Mouse (Mus musculus) hindbrain, embryonic 11.5 days (tissue): Measurements from ENCODE around the gene Celf2. TPM values are rescaled to one million over a fixed set of nuclear protein-coding genes. Genes with fewer than 3 reads are reported as not detected.

Experiments
- ATAC-seq: fragments of 200-750 bp; cut with Nextera tagmentation; 2 replicates; pipeline ENCODE4 v1.8.0; 2017; ENCODE audit warnings: mild to moderate bottlenecking, moderate TSS enrichment, moderate library complexity; ENCODE audit not compliant: low FRiP score
- DNase-seq: peaks from one replicate; pipeline ENCODE4 v3.0.0-alpha.2; 2015; ENCODE audit warnings: low spot score
- H3K27ac ChIP-seq: fragments of 300-500 bp; sonication (generic); 2 replicates; pipeline ENCODE4 v1.5.1; 2014; ENCODE audit warnings: mild to moderate bottlenecking, low read depth, low read length
- H3K27me3 ChIP-seq: fragments of 300-500 bp; sonication (generic); 2 replicates; pipeline ENCODE4 v1.6.1; 2014; ENCODE audit warnings: mild to moderate bottlenecking, low read length, moderate library complexity, mixed read lengths; ENCODE audit not compliant: control insufficient read depth, insufficient read depth
- H3K36me3 ChIP-seq: fragments of 300-500 bp; sonication (generic); 2 replicates; pipeline ENCODE4 v1.6.1; 2014; ENCODE audit warnings: mild to moderate bottlenecking, low read length, moderate library complexity, mixed read lengths; ENCODE audit not compliant: control insufficient read depth, insufficient read depth
- H3K4me1 ChIP-seq: fragments of 300-500 bp; sonication (generic); replicated peaks from 2 replicates; pipeline ENCODE4 v1.6.1; 2014; ENCODE audit warnings: low read length, mixed read lengths; ENCODE audit not compliant: control insufficient read depth, insufficient read depth
- H3K4me2 ChIP-seq: fragments of 300-500 bp; sonication (generic); replicated peaks from 2 replicates; pipeline ENCODE4 v1.6.1; 2014; ENCODE audit warnings: mild to moderate bottlenecking, low read depth, low read length
- H3K4me3 ChIP-seq: fragments of 300-500 bp; sonication (generic); 2 replicates; pipeline ENCODE4 v1.5.1; 2014; ENCODE audit warnings: low read depth, low read length
- H3K9ac ChIP-seq: fragments of 300-500 bp; sonication (generic); 2 replicates; pipeline ENCODE4 v1.6.1; 2014; ENCODE audit warnings: low read depth, low read length
- H3K9me3 ChIP-seq: fragments of 300-500 bp; sonication (generic); 2 replicates; pipeline ENCODE4 v1.6.1; 2016; ENCODE audit warnings: low read length; ENCODE audit not compliant: control insufficient read depth
- WGBS: fragments of 180-500 bp; shearing (Covaris S2); extraction: QIAGEN DNeasy Blood & Tissue Kit; methylation state at CpG from one replicate; pipeline ENCODE4 v1.1.7; 2014; 5-methylcytosine and 5-hydroxymethylcytosine counted together
- polyA plus RNA-seq: library from polyadenylated mRNA; unstranded; fragments of >200 nt; fragmentation: Nextera tagmentation; extraction: Ambion mirVana; gene quantifications from 2 replicates; pipeline ENCODE4 v1.2.1, GENCODE M21; 2014

Celf2 gene
- polyA plus RNA-seq, 1 experiment from 2014 or later: 82.4 TPM

DNA sequence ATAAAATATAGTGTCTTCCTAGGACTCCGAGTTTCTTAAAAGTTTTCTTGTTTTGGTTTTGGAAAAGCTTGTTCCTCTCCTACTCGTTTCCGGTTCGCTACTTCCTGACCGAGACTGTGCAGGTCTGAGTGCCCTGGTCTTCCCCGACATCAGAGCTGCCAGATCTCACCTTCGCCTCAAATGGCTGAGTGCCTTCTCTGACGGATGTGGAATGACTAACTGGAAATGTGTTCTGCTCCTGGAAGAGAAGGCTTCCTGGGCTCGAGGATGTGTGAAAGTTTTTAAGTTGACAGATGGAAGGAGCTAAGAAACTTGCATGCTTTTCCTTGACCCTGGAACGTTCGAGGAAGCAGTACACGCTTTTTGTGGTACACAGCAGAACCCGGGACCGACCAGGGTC lies 421.9 kb downstream of the Celf2 start:
- Histone ChIP-seq H3K36me3 (no peaks in the 10 kb centered on the region), H3K27me3 (no peaks in the 10 kb centered on the region), H3K9me3 (no peaks in the 10 kb centered on the region), H3K9ac (no peak overlapping the region), H3K4me1 (no peaks in the 10 kb centered on the region; the same call in 1 of the 2 replicates), H3K4me2 (no peak overlapping the region), H3K27ac (no peak overlapping the region), H3K4me3 (no peak overlapping the region)
- no peak for ATAC-seq
- 79% methylated on average over 14 of the region's 14 CpGs for WGBS
- no peak for DNase-seq

DNA sequence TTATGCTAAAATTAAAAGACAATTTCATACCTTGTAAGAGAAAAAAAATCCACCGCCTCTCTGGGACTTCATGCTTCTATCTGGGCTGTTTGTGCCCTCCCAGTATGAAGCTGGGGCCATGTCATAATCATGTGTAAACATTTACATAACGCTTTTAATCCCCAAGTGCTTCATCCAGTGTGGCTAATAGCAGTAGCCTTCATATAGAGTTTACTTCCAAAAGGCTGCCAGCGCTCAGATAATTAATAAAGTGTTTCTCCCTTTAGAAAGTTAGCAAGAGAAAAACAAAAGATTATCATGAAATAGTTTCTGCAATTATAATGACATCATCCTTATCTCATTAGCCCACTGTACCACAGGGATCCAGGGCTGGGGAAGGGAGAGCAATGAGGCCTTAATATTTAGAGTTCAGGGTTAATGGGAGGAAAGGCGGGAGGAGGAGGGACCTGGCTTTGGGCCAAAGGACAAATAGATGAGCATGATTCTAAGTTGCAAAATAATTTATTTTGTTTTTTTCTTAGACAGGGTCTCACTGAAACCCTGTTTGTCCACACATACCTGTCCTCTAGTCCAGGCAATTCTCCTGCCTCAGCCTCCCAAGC lies 425.8 kb downstream of the Celf2 start:
- Histone ChIP-seq H3K4me2 (no peak overlapping the region), H3K27ac (no peak overlapping the region), H3K9me3 (no peaks in the 10 kb centered on the region), H3K9ac (no peak overlapping the region), H3K4me1 (peaks cover 4% of the 10 kb centered on the region), H3K4me3 (no peak overlapping the region), H3K36me3 (no peaks in the 10 kb centered on the region), H3K27me3 (no peaks in the 10 kb centered on the region)
- ATAC-seq (no peak), DNase-seq (no peak)
- 86% methylated on average over 4 of the region's 4 CpGs for WGBS

DNA sequence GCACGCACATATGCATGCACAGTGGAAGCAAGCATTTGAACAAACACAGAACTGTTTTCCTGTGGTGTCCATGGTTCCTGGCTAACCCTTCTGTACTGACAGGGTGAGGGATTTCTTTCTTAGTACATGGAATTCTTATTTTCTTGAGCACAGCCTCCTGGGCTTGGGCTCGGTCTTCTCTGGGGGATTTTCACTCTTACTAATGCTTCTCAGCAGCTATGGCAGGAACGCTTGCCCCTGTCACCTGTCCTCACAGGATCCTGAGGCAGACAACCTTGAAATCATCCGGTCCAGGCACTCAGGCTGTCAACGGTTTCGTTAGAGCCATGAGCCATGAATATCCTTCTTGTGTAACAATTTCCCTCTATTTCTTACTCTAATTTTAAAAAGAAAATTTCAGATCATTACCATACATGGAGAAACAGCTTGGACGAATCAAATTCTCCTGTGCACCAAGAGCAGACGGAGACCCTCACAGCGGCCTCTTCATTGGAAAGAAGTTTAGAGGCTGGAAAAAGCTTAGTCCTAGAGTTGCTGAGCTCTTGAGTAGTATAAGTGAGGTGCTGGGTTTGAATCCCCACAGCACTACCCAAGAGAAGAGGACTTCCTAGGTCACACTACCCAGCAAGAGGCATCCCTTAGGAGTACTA lies 426.9 kb downstream of the Celf2 start:
- Histone ChIP-seq H3K9ac (peak overlapping the region; percentile 23; the same call in 1 of the 2 replicates), H3K36me3 (no peaks in the 10 kb centered on the region), H3K4me1 (peaks cover 4% of the 10 kb centered on the region), H3K4me2 (no peak overlapping the region), H3K9me3 (0 out of 2 replicates have a peak, but pooled peaks cover 2% of the 10 kb centered on the region), H3K4me3 (no peak overlapping the region), H3K27me3 (no peaks in the 10 kb centered on the region), H3K27ac (no peak overlapping the region)
- 81% methylated on average over 9 of the region's 9 CpGs for WGBS
- DNase-seq (no peak), ATAC-seq (no peak)

DNA sequence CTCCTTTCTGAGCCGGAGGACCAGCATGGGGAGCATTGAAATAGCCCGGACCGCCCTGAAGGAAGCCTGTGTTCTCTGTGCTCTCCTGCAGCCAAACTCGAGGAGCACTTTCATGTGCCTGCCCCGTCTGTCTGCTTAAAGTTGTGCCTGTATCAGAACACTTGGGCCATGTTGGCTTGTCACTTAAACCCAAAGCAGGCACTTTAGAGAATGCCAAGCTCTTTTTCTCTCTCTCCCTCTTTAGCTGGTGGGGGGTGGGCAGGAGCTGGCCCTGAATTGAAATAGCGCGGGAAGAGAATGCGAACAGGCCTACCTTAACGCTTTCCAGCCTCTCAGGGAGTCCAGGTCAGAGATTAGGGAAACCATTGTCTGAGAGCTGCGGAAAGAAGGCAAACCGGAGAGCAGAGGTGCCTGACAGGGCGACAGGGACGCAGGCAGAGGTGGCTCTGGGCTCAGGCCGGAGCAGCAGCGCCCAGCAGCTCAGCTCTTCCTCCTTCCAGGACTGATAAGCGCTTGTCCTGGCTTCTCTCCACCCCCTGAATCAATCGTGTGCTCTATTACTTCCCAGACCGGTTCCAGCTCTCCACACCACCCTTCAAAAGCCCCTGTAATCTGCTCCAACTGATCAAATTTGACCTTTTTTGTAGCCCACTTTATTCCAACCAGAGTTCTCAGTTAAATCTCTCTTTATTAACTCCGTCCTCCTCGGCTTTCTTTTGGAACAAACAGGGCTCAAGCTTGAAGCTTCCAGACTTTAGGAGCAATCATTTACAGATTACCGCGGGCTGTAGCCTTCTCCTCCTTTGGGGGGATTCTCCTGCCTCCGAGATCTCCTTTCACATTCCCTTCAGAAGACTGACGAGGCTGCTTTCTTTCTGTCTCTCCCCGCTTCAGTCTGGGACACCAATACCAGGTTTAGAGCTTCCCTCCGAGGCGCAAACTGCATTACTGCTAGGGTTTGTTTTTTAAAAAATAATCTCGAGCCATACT lies 428.3 kb downstream of the Celf2 start:
- Histone ChIP-seq H3K27ac (no peak overlapping the region), H3K4me2 (peak overlapping the region; percentile 35), H3K9me3 (0 out of 2 replicates have a peak, but pooled peaks cover 3% of the 10 kb centered on the region), H3K27me3 (no peaks in the 10 kb centered on the region), H3K4me3 (peak overlapping the region; percentile 21; the same call in 1 of the 2 replicates), H3K36me3 (no peaks in the 10 kb centered on the region), H3K4me1 (peaks cover 4% of the 10 kb centered on the region), H3K9ac (peak overlapping the region; percentile 56)
- 8% methylated on average over 28 of the region's 28 CpGs for WGBS
- DNase-seq (peak; percentile 54), ATAC-seq (peak; percentile 54)

DNA sequence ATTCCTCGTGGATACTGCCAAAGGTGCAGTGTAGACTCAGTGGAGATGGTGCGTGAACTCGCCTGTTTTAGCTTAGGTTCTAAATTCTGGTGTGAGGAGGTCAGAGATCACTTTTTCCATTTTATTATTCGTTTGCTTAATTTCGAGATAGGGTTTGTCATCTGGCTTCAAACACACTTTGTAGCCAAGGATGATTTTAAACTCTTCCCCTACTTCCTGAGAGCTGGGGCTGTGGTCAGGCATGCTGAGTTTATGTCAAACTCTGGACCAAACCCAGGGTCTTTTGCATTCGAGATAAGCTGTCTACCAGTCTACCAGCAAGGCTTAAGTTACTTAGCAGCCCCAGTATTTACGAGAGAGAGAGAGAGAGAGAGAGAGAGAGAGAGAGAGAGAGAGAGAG lies 429.3 kb downstream of the Celf2 start:
- Histone ChIP-seq H3K4me2 (no peak overlapping the region), H3K27me3 (no peaks in the 10 kb centered on the region), H3K27ac (no peak overlapping the region), H3K9ac (no peak overlapping the region), H3K4me1 (peaks cover 4% of the 10 kb centered on the region), H3K4me3 (no peak overlapping the region), H3K9me3 (peaks cover 5% of the 10 kb centered on the region; the same call in 1 of the 2 replicates), H3K36me3 (no peaks in the 10 kb centered on the region)
- DNase-seq (no peak), ATAC-seq (no peak)
- 79% methylated on average over 7 of the region's 7 CpGs for WGBS

DNA sequence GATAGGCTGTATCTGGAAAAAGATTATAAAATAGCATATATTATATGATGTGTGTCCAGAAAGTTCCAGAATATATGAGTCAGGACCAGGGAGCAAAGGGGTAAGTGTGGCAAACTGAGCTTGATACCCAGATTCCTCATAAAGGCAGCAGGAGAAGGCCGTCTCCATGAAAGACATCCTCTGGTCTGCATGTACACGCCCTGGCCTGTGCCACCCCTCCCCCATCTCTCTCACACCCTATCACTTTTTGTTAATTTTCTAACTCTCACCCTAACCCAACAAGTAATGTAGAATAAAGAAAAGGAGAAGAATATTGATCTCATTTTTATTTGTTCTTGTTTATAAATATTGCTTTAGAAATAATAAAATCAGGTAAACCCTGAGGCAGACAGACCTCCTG lies 430.0 kb downstream of the Celf2 start:
- no peak for DNase-seq
- H3K27ac ChIP-seq: no peak overlapping the region

DNA sequence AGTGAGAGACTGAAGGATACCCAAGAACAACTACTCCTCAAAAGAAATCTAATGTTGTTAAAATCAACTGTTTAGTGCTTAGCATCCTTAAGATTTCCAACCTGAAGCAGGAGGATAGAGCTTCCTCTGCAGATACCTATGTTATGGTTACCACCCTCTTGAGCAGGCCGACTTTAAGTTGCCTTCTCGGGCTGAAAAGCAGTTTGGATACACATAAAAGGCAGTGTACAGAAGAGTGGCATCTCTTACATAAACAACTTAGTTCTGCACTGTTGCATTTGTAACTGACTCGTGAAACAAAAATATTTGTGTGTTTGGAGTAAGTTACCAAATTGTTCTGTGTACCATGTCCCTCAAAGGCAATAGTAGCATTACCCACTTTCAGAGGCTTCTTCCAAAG lies 435.6 kb downstream of the Celf2 start:
- Histone ChIP-seq H3K4me1 (no peaks in the 10 kb centered on the region), H3K4me3 (no peak overlapping the region)
- WGBS: 76% methylated on average over 3 of the region's 3 CpGs

More for the DNA sequence above, 430.0 kb downstream of the Celf2 start:
- Histone ChIP-seq H3K9me3 (peaks cover 5% of the 10 kb centered on the region; the same call in 1 of the 2 replicates), H3K9ac (no peak overlapping the region), H3K4me3 (no peak overlapping the region), H3K27me3 (no peaks in the 10 kb centered on the region), H3K4me1 (peaks cover 4% of the 10 kb centered on the region), H3K36me3 (no peaks in the 10 kb centered on the region), H3K4me2 (no peak overlapping the region)
- no peak for ATAC-seq
- WGBS: 97% methylated on average over 2 of the region's 2 CpGs

DNA sequence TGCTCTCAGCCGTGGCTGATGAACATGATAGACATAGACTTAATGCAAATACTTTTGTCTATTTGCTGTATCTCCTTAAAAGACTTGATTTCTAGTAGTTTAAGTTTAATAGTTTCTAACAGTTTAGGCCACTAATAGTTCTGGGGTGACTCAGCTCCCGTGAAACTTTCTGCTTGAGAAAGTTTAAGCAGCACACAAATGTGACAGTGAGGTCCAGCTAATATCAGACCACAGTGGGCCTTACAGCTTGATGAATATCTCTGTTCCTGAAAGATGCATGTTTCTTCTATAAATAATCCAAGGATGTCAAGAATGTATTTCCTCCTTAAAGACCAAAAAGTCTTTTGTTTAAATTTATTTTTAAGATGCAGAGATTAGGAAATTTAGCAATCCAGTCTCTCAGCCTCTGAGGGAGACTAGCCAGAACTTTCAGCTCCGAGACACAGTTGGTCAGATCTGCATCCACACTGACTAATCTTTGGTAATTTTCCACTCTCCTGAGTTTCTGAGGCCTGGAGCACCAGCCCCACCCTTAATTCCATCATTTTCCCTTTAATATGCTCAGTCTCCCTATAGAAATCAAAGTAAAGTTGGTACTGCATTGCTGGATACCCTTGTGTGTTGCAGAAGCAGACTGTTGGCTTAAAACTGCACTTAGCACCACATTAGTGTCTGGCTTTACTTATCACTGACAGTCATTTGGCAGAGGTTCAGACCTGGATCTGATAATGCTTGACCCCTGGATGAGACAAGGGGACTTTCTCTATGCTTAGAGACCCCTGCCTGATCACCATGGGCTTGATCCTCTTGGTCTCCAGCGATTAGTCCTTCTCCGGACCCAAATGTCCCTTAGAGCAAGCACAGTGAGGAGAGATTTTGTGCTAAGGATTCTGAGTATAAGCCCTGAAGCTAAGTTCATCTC lies 436.8 kb downstream of the Celf2 start:
- H3K9me3 ChIP-seq: peaks cover 4% of the 10 kb centered on the region; the same call in 1 of the 2 replicates
- DNase-seq: no peak
- H3K4me1 ChIP-seq: no peaks in the 10 kb centered on the region

More for the DNA sequence above, 435.6 kb downstream of the Celf2 start:
- Histone ChIP-seq H3K4me2 (no peak overlapping the region), H3K36me3 (no peaks in the 10 kb centered on the region), H3K9me3 (peaks cover 5% of the 10 kb centered on the region; the same call in 1 of the 2 replicates), H3K27me3 (no peaks in the 10 kb centered on the region), H3K9ac (no peak overlapping the region), H3K27ac (no peak overlapping the region)
- no peak for ATAC-seq
- no peak for DNase-seq

More for the DNA sequence above, 436.8 kb downstream of the Celf2 start:
- Histone ChIP-seq H3K27me3 (no peaks in the 10 kb centered on the region), H3K27ac (no peak overlapping the region), H3K36me3 (no peaks in the 10 kb centered on the region), H3K4me3 (no peak overlapping the region), H3K9ac (no peak overlapping the region), H3K4me2 (no peak overlapping the region)
- 85% methylated on average over 5 of the region's 5 CpGs for WGBS
- ATAC-seq: no peak
